Mouse (Mus musculus) cerebellum, adult 11 months (tissue): ENCODE measurements around the gene Mrpl51.

ENCODE experiments used
- DNase-seq: peaks from one replicate; pipeline ENCODE4 v3.0.0; 2022

The Mrpl51 gene

GRCm38 (mm10) chr6:125236782-125237181, 45.2 kb downstream of the Mrpl51 start, which contains the start of gene Cd27:
TSS of gene Cd27 (minus strand) at chr6:125237010.
- no peak for DNase-seq

DNA sequence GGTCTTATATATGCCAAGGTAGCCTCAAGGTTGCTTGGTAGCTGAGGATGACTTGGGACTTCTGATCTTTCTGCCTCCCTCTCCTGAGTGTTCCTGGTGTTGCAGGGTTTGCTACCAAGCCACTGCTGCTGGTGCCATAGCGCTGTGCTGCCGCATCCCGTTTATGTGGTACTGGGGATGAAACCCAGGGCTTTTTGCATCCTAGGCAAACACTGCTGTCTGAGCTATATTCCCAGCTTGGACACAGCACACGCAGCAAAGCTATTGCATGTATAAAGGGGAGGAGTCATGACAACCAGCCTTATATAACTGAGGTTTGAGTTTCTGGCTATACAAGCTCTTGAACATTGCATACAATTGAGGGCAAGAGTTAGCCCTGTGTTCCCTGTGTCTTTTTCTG, 45.8 kb downstream of the Mrpl51 start:
- DNase-seq: no peak

- DNase-seq: no peak
Observed at GRCm38 (mm10) chr6:125238396-125238795, 46.8 kb downstream of the Mrpl51 start.

- no peak for DNase-seq
Observed at GRCm38 (mm10) chr6:125239547-125239946, 47.9 kb downstream of the Mrpl51 start.

DNA sequence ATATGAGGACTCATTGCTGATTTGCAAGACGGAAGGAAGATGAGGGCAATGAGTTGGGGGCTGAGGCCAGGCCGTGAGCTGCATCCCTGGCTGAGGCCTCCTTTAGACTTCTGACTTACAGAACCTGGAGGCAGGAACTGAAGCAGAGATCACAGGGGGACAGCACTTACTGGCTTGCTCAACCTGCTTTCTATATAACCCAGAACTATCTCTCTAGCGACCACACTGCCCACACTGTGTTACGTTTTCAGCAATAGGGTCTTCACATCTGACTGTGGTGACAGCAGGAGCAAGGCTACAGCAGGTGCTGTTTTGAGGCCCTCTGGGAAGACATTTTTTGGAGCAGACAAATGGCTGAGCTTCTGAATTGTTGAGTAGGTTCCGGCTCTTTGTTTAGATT, 49.0 kb downstream of the Mrpl51 start:
- no peak for DNase-seq

- no peak for DNase-seq
Observed at GRCm38 (mm10) chr6:125241566-125241965, 50.0 kb downstream of the Mrpl51 start.

DNA sequence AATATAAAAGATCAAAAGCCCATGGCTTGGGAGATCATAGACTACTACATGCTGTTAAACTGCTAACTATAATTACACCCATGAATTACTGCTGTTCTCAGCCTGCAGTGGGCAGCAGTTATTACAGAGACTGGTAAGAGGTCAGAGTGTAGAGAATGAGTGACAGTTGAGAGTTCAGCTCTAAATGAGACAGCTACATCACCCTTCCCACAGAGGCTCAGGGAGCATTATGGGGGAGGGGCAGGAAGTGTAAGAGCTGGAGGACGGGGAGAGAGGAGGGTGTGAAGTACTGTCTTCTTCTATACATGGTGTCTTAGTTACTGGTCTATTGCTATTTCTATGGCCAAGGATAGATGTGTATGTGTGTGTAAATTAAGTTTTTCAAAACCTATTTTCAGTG, 53.0 kb downstream of the Mrpl51 start:
- DNase-seq: no peak
